Mouse (Mus musculus) neural tube, embryonic 10.5 days (tissue): ENCODE measurements around the gene Rasgef1c.

Experiments
- DNase-seq: peaks from one replicate; pipeline ENCODE4 v3.0.0-alpha.2; 2017; ENCODE audit warnings: low spot score; ENCODE audit errors: extremely low spot score

The Rasgef1c gene

DNA sequence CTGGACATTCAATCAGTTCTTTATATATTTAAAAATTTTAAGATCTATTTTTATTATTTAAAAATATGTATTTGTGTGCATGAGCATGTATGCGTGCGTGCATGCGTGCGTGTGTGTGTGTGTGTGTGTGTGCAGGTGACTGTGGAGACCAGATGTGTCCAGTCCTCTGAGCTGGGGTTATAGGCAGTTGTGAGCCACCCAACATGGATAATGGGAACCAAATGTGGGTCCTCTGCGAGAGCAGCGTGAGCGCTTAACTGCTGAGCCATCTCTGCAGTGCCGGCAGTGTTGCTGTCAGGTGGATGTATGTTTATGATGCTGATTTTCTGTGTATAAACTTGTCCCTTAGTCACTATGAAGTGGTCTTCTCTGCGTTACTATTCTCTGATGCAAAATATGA, 21.9 kb downstream of the Rasgef1c start:
- no peak for DNase-seq

DNA sequence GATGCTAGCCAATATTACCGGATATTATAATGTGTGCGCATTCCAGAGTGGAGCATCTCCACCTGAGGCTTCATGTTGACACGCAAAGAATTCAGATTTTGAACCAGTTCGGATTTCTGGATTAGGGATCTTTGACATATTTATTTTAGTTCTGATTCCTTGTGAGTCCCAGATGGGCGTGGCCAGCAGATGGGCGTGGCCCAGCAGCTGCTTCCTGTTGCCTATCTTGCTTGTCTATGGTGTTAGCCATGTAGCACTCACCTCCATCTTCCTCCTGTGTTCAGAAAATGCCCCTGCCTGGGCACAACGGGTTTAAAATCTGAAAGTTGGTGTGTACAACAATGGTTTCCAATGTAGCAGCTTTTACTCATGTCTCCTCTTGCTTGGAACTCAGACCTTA, 24.5 kb downstream of the Rasgef1c start:
- DNase-seq, result no peak

DNA sequence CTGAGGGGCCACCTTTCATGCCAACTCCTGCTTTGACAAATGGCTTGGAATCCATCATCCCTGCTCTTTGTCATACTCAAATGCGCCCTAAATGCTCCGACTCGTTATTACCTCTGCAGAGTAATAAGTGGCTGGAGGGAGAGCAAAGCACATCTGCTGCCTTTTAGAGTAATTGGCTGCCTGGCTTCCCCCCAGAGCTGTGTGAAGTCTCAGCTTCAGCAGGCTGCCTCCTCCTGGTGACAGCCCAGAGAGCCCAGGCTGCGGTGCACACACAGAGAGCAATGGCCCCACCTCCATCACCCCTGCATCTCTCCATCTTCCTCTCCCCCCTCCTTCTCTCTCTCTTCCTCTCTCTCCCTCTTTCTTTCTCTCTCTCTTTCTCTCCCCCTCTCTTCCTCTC, 25.5 kb downstream of the Rasgef1c start:
- DNase-seq, result no peak

DNA sequence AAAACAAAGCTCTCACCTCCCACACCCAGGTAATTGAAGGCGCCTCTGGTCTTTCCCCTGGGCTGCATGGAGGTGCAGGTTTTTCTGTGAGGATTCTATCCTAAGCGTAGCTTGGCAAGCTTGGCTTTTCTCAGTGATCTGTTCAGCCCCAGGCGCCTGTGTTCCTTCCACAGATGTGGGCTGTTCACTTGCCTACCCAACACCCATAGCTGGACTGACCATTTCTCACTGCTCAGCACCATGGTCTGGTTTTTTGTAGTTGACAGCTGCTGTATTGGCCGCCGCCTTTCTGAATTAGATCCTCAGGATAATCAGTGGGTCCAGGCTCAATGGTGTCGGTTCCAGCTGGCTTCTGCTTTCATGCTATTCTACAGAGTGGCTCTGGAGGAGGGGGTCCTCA, 26.0 kb downstream of the Rasgef1c start:
- DNase-seq, result no peak

DNA sequence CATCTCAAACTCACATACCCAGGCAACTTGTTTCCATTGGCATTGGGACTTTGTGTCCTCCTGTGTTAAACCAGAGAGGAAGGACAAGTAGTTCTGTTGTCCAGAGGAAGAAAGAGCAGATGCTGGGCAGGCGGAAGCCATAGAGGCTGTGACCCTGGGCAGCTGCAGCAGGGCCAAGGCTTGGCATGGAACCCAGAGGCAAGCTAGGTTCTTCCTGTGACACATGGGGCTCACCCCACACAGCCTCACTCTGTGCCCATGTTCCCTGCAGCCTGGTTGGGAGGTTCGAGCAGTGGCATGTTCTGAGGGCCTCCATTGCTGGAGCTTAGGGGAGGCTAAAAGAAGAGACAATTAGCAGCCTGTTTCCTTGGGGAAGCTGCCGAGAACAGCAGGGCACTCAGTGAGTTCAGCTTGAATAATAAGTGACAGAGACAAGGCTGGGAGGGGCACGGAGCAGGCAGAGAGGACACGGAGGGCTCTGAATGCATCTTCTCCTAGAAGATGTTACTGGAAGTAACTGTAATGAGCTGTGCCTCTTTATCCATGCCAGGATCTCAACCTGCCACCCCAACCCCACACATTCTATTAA, 29.5 kb downstream of the Rasgef1c start:
- no peak for DNase-seq

DNA sequence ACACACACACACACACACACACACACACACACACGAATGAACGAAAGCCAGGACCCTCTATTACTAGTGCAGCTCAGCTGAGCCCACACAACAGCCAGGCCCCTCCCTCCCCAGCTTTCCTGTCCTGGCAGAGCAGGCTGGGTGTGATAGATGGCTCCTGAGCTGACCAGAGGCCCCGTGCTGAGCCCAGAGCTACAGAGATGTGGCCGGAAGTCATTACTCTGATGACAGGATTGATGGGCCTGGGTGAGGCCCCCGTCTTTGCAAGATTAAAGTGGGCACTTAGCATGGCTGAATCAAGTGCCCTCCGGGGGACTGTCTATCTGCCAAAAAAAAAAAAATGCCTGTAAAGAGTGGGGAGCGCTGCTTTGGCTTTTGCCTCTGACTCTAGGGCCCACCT, 30.2 kb downstream of the Rasgef1c start:
- peak; percentile 71 for DNase-seq

DNA sequence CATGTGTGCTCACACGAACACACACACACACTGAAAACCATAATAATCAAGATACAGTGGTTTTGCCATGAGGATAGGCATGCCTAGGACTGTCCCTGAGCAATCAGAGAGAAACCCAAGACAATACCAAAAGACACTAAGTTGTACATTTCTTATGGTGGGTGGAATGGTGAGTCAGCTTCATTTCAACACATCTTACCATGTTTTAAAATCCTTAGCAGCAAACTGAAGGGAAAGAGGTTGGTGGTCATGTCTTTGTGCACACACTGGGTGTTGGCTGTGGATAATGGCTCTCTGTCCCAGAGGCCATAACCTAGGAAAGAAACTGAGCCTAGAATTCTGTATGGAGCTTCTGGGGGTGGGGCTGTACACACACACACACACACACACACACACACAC, 32.2 kb downstream of the Rasgef1c start:
- DNase-seq, result no peak

DNA sequence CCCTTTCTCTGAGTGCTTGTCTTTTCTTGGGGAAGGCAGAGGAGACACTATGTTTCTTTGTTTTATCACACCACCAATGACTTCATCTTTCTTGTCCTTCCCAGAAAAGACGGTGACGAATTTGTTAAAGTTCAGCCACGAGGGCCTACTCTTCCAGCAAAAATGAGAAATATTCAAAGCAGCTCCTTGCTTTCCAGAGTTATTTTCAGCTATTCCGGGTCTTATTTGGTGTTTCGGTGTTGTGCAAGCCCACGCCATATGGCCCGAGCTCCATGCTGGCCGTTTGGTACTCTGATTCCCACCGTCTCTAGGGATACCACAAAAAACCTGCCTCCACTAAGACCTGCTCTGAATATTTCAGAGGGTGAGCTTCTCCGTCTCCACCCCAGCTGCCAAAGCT, 32.7 kb downstream of the Rasgef1c start:
- no peak for DNase-seq

DNA sequence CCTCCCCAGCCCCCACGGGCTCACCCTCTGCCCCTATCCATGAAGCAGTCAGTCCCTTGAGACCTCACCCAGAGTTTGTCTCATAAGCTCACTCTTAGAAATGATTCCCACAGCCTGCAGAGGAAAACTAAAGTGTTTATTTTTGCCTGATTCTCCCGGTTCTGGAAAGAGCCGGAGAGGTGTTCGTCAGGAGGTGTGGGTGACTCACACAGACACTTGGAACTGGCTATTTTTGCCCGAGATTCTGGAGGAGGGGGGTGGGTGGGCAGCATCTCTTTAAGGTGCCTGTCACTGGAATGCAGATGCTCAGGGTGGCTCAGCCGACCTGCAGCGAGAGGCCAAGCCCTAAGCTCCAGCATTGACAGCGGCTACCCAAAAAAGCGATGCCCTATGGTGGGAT, 34.8 kb downstream of the Rasgef1c start:
- no peak for DNase-seq

DNA sequence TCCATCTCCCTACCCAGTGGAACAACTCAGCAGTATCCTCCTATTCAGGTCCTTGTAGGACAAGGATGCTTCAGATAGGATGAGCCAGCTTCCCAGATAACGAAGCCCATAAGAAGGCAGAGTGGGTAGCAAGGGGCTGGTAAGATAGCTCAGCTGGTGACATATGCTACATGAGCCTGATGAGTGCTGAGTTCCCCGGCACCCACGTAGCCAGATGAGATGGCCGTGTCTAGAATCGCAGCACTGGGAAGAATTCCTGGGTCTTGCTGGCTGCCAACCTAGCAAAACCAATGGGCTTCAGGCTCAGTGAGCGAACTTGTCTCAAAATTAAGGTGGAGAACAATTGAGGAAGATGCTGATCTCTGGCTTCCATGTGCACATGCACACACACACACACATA, 36.1 kb downstream of the Rasgef1c start:
- DNase-seq, result no peak

DNA sequence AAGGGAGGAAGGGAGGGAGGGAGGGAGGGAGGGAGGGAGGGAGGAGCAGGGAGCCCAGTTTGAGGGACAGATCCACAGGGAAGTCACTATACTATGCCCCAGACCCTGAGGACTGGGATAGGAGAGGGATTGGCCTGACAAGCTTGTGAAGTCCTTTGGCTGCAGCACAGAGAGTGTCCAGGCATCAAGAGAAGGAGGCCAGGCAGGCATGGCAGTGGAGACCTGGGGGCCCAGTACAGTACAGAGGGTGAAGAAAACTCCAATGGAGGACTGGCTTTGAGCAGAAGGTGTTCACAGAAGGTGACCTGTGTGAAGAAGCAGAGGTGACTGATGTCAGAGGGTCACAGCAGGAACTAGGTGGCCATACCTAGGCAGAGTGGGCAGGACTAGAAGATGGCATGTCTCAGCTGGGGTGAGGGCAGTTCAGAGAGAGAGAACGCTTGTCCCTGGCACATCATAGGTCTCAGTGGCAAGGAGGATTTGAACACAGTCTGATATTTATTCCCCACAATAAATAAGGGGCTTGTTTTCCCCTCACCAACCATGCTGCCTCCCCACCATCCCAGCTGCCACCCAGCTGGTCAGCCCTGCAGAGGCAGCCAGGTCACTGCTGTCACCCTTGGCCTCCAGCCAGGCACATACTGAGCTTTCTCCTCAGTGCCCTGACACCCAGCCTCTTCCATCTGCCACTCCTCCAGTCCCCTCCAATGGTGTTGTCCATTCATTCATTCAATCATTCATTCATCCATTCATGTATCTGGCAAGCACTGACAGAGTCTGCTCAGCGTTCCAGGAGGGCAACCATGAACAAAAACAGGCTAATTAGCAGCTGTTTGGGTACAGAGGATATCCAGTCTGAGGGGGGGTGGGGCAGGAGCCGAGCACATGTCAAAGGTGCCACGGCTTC, 36.9 kb downstream of the Rasgef1c start:
- DNase-seq, result no peak

DNA sequence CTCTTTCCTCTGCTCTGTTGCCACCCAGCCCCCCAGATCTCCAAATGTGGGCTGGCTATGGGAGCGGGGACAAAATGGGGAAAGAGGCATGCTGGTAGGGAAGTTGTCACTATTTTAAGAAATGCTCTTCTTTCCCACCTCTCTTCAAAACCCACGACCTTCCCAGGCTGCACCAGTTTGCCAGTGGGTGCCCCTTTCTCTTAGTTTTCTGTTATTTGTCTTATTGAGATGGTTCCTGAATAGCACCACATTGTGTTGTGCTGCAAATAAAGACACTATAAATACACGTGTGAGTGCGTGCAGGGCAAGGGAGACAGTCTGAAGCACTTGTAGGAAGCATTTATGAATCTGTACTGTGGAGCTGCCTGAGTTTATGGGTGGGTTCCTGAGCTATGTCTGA, 41.2 kb downstream of the Rasgef1c start:
- DNase-seq, result no peak

DNA sequence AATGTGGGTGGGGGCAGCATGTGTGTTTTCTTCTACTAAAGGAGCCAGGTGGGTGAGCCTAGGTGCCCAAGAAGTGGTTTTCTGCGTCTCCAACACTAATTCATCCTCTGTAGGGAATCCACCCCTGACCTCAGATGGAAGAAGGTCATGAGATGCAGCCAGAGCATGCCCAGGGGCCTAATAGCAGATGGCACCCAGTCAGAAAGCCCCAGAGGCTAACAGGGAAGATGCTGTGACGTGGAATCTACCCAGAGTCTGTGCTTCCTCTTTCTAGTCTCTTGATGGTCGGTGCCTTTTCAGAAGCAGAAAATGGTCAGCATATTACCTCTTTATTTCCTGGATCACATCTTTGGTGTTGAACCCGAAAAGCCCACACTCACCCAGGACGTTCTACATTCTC, 42.3 kb downstream of the Rasgef1c start:
- no peak for DNase-seq

DNA sequence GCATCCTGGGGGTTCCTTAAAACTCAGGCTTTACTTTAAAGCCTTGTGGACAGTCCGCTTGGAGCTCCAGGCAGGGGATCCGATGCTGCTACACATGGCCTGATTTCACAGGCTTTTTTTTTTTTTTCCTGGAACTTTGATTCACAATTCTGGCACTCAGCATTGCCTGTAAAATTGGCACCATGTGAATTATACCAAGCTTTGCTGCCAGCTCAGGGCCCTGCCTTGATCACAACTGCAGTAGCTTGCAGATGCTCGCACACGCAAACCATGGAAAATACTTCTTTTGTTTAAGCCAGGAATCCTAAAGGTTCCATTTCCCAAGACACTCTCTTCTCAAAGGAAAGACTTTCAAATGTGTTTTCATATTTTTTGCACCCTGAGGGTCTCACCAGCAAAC, 44.1 kb downstream of the Rasgef1c start:
- no peak for DNase-seq

DNA sequence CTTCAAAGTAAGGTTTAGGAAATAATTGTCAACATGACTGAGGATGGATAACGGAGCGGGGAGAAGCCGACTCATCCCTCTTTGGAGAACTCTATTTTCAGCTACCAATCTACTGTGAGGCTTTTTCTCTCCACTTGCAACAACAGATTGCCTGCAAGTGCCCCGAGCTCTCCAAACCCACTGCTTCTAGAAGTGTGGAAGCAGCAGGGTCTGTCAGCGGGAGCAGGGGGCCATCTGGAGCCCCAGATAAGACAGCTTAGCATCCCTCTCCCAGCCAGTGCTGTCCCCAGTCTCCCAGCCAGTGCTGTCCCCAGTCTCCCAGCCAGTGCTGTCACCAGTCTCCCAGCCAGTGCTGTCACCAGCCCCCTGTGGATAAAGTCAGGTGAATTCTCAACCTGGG, 48.2 kb downstream of the Rasgef1c start:
- DNase-seq, result no peak

DNA sequence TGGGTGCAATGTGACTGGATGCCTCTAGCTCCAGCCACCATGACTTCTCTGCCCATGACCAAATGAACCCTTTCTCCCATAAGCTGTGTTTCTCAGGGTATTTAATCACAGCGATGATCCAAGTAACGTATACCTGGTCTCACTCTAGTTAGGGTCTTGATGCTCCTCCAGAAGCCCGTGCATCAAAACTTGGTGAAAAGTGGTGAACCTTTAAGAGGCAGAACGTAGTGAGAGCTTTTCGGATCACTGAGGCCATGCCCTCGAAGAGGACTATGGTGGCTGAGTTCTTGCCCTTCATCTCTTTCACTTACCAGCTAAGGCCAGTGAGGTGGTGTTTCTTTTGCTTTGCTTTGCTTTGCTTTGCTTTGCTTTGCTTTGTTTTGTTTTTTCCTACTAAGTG, 52.0 kb downstream of the Rasgef1c start:
- no peak for DNase-seq

DNA sequence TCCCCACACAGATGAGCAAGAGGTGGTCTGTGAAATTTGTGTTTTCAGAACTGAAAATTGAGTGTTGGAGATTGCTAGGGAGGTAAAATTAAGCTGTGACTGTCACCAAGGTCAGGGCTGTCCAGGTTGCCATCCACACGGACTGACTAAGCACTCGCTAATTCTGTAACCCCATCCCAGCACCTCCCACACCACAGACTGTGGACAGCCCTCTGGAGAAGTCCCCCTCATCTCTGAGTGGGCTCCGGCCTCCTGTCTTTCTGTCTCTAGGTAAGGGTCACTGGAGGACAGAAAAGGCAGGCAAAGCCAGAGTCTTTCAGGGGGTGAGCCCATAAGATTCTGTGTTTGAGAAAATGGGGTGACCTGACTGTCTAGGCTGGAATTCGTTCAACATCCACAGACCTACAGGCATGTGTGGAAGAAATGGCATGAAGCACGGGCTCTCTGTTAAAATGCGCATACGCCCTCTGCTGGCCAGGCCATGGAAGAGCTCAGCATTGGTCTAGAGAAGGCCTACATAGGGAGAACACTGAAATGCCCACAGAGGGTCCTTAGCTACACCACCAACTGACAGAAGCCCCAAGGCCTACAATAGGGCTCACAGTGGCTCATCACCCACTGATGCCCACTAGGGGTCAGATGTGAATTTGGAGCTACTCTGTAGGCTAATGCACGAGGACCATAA, 54.1 kb downstream of the Rasgef1c start:
- peak; percentile 82 for DNase-seq

DNA sequence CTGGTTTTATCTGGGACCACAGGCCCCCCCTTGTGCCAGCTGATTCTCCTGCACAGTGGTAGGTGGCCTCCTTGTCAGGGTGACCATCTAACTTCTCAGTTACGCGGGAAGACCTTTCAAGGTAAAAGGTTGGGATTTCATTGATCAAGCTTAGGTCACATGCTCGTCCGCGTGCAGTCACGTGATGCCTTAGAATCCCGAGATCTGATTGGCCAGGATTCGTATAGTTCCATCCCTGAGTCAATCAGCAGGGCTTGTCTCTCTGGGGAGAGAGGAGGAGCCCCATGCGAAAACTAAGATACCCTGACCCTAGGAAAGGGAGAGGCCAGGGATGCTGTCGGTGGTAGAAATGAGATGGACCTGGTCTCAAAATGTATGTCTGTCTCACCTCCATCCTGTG, 56.4 kb downstream of the Rasgef1c start:
- no peak for DNase-seq

DNA sequence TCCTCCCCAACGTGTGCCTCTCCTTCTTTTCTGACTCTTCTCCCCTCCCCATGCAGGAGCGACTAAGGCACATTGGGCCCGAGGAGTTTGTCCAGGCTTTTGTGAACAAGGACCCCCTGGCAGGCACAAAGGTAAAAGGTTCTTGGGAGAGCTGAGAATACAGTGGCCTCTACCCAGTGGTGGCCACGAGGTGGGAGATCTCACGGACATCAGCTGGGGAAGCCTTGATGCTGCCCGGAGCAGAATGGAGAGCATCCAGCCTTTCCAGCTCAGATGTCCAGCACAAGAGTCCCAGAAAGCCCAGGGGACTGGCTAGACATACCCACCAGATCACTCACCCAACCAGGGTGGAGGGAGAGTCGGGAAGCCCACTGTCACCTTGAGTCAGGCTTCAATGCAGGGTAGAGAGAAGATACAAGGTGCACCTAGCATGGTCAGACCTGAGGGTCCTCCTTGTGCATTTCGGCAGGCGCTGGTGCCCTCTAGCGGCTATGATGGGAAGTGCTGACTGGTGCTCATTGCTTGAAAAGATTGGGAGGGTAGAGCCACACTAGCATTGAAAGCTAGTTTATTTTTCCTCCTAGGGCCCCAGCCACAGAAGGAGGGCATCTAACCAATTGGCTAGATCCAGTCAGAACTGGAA, 59.6 kb downstream of the Rasgef1c start:
- DNase-seq, result peak; percentile 89

DNA sequence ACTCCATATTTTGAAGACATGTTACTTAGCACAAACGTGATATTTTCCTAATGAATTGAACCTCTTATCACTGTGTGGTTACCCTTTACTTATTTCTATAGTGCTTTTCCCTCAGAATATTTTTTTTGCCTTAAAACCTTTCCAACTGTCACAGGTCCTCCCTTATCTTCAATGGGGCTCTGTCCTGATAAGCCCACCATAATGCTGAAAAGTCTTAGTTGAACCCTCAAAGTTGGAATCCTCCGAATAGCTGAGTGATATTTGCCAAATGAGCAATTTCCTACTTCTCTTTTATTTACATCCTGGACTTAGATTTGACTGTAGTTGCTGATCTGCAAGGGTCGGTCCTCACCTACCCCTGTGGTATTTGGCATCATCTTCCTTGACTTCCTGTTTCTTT, 63.7 kb downstream of the Rasgef1c start:
- DNase-seq, result no peak

DNA sequence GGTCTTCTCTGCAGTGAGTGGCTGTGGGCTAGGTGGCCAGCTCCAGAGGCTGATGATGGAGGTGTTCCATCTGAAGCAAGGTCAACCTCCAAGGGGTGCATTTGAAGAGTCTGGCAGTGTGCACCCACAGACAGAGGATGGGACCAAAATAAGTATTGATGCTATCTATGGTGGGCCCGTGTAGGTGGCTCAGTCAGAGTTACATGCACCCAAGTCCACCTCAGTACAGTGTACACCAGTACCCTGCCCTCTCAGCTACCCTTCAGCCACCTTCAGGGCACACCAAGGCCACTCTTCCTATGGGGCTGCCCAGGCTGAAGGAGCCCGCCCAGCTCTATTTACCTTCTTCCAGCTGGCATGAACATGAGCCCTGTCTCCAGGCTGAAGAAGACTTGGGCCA, 68.1 kb downstream of the Rasgef1c start:
- DNase-seq, result no peak
